Mouse (Mus musculus): Measurements from ENCODE around the gene Prdx5.

DNA sequence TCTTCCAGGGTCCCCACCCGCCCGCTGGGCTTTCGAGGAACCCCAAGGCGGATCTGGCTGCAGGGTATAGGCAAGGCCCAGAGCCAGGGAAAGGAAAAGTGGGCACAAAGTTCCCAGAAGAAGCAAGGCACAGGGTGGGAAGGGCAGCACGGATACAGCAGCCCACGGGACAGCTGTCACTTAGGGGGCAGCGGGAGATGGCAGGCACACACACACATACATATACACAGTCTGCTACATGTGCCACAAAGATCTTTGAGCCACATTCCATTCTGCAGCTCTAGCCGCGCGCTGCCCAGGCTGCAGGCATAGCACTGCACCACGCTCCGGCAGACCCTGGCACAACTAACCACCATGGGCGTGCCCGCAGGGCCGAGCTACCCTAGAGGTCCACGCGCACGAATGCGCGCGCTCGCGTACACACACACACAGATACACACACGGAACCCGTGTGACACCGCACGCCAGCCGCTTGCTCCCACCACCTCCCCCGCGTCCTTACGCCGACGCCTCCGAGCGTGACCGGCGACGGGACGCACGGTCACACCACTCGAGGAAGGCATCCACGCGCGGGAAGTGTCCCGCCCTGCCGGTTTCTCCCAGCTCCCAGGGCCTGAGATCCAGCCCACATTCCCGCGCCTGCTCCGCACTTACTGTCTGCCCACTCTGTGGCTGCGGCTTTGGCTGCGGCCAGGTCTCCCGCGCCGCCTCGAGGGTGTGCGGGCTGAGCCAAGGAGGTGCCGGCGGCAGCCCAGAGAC is 23.7 kb upstream of the Prdx5 start:
- TF ChIP-seq ZNF384 (IDR thresholded peaks at IDR 0.05; ENCODE audit: low read depth, low read length) (no peak), CHD2 (IDR thresholded peaks at IDR 0.05; ENCODE audit: low read depth, low read length) (no peak), MAFK (IDR thresholded peaks at IDR 0.05; ENCODE audit: insufficient read depth, low read depth, low read length) (no peak)
